Mouse (Mus musculus) cerebellum, postnatal 10 days (tissue): Measurements from ENCODE around the gene Hivep1.
A peak's percentile ranks its signal among the peaks of the same experiment; 100 is the strongest.

ENCODE experiments used
- DNase-seq, 2 experiments: peaks; one replicate each; pipeline ENCODE4 v3.0.0; 2021; ENCODE audit warnings: mixed read lengths in 2 of 2

The Hivep1 gene

GRCm38 (mm10) chr13:42113601-42114000 lies 61.8 kb downstream of the Hivep1 start:
- no peak for DNase-seq

- DNase-seq, result no peak
These were observed 64.5 kb downstream of the Hivep1 start for GRCm38 (mm10) chr13:42116301-42116700.

- DNase-seq, result no peak
These were observed 67.2 kb downstream of the Hivep1 start for GRCm38 (mm10) chr13:42119062-42119461.

- no peak for DNase-seq
These were observed 69.4 kb downstream of the Hivep1 start for GRCm38 (mm10) chr13:42121106-42121776.

GRCm38 (mm10) chr13:42121777-42122682 lies 70.2 kb downstream of the Hivep1 start:
- peak in 1 of 2 experiments; percentile 47 for DNase-seq

- DNase-seq, result peak; percentile 45 to 48
These were observed 92.8 kb downstream of the Hivep1 start for GRCm38 (mm10) chr13:42144627-42145026.

- peak; percentile 39 to 51 for DNase-seq
These were observed 97.7 kb downstream of the Hivep1 start for GRCm38 (mm10) chr13:42149328-42150071.

- DNase-seq, result no peak
These were observed 98.2 kb downstream of the Hivep1 start for GRCm38 (mm10) chr13:42150072-42150450.

- DNase-seq, result no peak
These were observed 98.8 kb downstream of the Hivep1 start for GRCm38 (mm10) chr13:42150462-42151127.

GRCm38 (mm10) chr13:42158259-42158658 lies 106.4 kb downstream of the Hivep1 start:
- no peak for DNase-seq

- DNase-seq, result no peak
These were observed 107.8 kb downstream of the Hivep1 start for GRCm38 (mm10) chr13:42159416-42160185.

GRCm38 (mm10) chr13:42170802-42171201 lies 119.0 kb downstream of the Hivep1 start:
- DNase-seq, result no peak

GRCm38 (mm10) chr13:42174827-42175420 lies 123.1 kb downstream of the Hivep1 start:
- DNase-seq, result peak; percentile 60 to 66

GRCm38 (mm10) chr13:42182635-42183034 lies 130.8 kb downstream of the Hivep1 start:
- DNase-seq, result no peak

GRCm38 (mm10) chr13:42184131-42184530 lies 132.3 kb downstream of the Hivep1 start:
- no peak for DNase-seq

- DNase-seq, result no peak
These were observed 141.2 kb downstream of the Hivep1 start for GRCm38 (mm10) chr13:42193016-42193415.

GRCm38 (mm10) chr13:42195671-42196070 lies 143.8 kb downstream of the Hivep1 start:
- DNase-seq, result no peak

- DNase-seq, result peak in 1 of 2 experiments; percentile 11
These were observed 145.8 kb downstream of the Hivep1 start for GRCm38 (mm10) chr13:42197656-42198055.

- DNase-seq, result no peak
These were observed 161.7 kb downstream of the Hivep1 start for GRCm38 (mm10) chr13:42213556-42213955.

GRCm38 (mm10) chr13:42222401-42222800 lies 170.6 kb downstream of the Hivep1 start:
- no peak for DNase-seq

GRCm38 (mm10) chr13:42228849-42229248 lies 177.0 kb downstream of the Hivep1 start:
- no peak for DNase-seq
